Mouse (Mus musculus) forebrain, postnatal 0 days (tissue): ENCODE results near the gene Best2. TPM values are rescaled to one million over a fixed set of nuclear protein-coding genes. Genes with fewer than 3 reads are reported as not detected.
A peak's percentile ranks its signal among the peaks of the same experiment; 100 is the strongest.

Experiments
- ATAC-seq: fragments of 200-750 bp; cut with Nextera tagmentation; 2 replicates; pipeline ENCODE4 v1.8.0; 2017; ENCODE audit warnings: mild to moderate bottlenecking, moderate library complexity
- DNase-seq: peaks from one replicate; pipeline ENCODE4 v3.0.0-alpha.2; 2015
- H3K27ac ChIP-seq: fragments of 300-500 bp; sonication (generic); 2 replicates; pipeline ENCODE4 v1.5.1; 2014; ENCODE audit warnings: low read depth, mild to moderate bottlenecking, antibody characterized with exemption, low read length, moderate library complexity, mixed read lengths
- H3K27me3 ChIP-seq: fragments of 300-500 bp; sonication (generic); 2 replicates; pipeline ENCODE4 v1.6.1; 2014; ENCODE audit warnings: mild to moderate bottlenecking, low read length, mixed read lengths; ENCODE audit not compliant: insufficient read depth
- H3K36me3 ChIP-seq: fragments of 300-500 bp; sonication (generic); 2 replicates; pipeline ENCODE4 v1.6.1; 2014; ENCODE audit warnings: mild to moderate bottlenecking, moderate library complexity; ENCODE audit not compliant: insufficient read depth
- H3K4me1 ChIP-seq: fragments of 300-500 bp; sonication (generic); 2 replicates; pipeline ENCODE4 v1.6.1; 2014; ENCODE audit warnings: antibody characterized with exemption; ENCODE audit not compliant: insufficient read depth
- H3K4me2 ChIP-seq: fragments of 300-500 bp; sonication (generic); 2 replicates; pipeline ENCODE4 v1.6.1; 2014; ENCODE audit warnings: low read depth, mild to moderate bottlenecking, moderate library complexity
- H3K4me3 ChIP-seq: fragments of 300-500 bp; sonication (generic); 2 replicates; pipeline ENCODE4 v1.5.1; 2014; ENCODE audit warnings: low read depth, low read length, mixed read lengths
- H3K9ac ChIP-seq: fragments of 300-500 bp; sonication (generic); 2 replicates; pipeline ENCODE4 v1.6.1; 2014; ENCODE audit warnings: mild to moderate bottlenecking
- H3K9me3 ChIP-seq: fragments of 300-500 bp; sonication (generic); 2 replicates; pipeline ENCODE4 v1.6.1; 2016; ENCODE audit warnings: low read length
- CTCF ChIP-seq: sonication (generic); IDR thresholded peaks from 2 replicates; pipeline ENCODE4 v1.5.1; 2016; ENCODE audit warnings: antibody characterized with exemption, control low read depth, low read depth
- WGBS: fragments of 180-500 bp; shearing (Covaris S2); extraction: QIAGEN DNeasy Blood & Tissue Kit; methylation state at CpG from one replicate; pipeline ENCODE4 v1.1.7; 2014; 5-methylcytosine and 5-hydroxymethylcytosine counted together
- polyA plus RNA-seq: library from polyadenylated mRNA; unstranded; fragments of >200 nt; fragmentation: Nextera tagmentation; extraction: Ambion mirVana; gene quantifications from 2 replicates; pipeline ENCODE4 v1.2.1, GENCODE M21; 2015
- total RNA-seq: library from RNA; depleted of rRNA; stranded (reverse); fragments of >200 nt; gene quantifications from 2 replicates; pipeline ENCODE4 v1.2.3, GENCODE M21; 2014

Gene Best2
- total and polyA plus RNA-seq, 2 experiments from 2014 or later, result 0.15 TPM; not detected in 1

DNA sequence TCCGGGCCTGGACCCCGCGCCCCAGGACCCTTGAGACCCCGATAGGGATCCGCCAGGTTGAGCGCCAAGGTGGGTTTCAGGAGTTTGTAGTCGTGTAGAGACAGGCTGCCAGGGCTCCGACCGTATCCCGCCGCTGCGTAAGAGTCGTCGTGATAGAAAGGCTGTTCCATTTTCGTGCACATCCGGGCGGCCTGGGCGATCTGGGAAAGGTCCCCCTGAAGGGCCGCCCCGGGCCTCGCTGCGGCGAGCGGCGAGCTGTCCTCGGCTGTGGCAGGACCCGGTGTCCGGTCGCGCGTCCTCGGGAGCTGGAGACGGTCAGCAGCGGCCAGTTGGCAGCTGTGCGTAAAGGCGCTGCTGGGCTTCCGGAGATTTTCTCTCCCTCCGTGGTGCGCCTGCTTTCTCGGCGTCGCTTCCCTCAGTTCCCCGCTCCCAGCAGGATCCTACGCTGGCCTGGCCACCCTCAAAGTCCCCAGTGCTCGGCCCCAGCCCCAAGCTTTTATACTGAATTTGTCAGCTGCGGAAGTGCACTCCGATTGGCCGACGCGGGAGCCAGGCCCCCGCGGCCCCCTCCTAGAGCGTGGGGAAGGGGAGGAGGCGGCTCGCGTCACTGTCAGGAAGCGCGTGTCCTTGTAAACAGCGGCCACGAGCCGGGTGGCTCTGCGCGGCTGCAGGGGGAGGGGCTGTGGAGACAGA lies 35.9 kb downstream of the Best2 start, which contains the start of gene Junb:
Junb (minus strand) TSS at position 471 of the 693 bp plus-strand sequence.
- ATAC-seq (peak; percentile 59), DNase-seq (peak; percentile 93)
- Histone ChIP-seq H3K9ac (peak within 1 kb of the TSS; percentile 58), H3K4me1 (peaks cover 19% of the 10 kb centered on the region; the same call in 1 of the 2 replicates), H3K4me2 (peak within 1 kb of the TSS; percentile 81), H3K4me3 (peak within 1 kb of the TSS; percentile 49), H3K27ac (peak within 1 kb of the TSS; percentile 71), H3K36me3 (peaks cover 9% of the 10 kb centered on the region), H3K9me3 (no peaks in the 10 kb centered on the region), H3K27me3 (no peaks in the 10 kb centered on the region)
- WGBS, result 3% methylated on average over 63 of the region's 63 CpGs
- TF ChIP-seq CTCF, result no peak

DNA sequence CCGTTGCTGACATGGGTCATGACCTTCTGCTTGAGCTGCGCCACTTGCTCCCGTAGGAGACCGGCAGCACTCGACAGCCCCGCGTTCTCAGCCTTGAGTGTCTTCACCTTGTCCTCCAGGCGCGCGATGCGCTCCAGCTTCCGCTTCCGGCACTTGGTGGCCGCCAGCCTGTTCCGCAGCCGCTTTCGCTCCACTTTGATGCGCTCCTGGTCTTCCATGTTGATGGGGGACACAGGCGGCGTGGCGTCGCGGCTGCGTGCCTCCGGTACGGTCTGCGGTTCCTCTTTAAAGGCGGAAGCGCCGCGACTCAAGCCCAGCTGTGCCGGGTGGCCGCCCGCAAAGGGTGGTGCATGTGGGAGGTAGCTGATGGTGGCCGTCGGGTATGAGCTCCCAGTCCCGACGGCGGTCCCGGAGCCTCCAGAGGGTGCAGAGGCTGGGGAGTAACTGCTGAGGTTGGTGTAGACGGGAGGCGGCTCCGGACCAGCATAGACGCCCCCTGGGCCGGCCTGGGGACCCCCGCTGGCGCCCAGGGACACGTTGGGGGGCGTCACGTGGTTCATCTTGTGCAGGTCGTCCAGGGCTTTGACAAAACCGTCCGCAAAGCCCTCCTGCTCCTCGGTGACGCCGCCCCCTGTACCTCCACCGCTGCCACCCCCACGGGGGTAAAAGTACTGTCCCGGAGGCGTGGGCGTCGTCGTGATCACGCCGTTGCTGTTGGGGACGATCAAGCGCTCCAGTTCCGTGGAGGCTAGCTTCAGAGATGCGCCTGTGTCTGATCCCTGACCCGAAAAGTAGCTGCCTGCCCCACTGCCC lies 36.7 kb downstream of the Best2 start:
- Histone ChIP-seq H3K9me3 (no peaks in the 10 kb centered on the region), H3K27me3 (no peaks in the 10 kb centered on the region), H3K4me1 (peaks cover 19% of the 10 kb centered on the region; the same call in 1 of the 2 replicates), H3K36me3 (peaks cover 17% of the 10 kb centered on the region), H3K4me2 (peak overlapping the region; percentile 81), H3K27ac (peak overlapping the region; percentile 71), H3K4me3 (peak overlapping the region; percentile 49), H3K9ac (peak overlapping the region; percentile 58)
- DNase-seq (peak; percentile 63), ATAC-seq (no peak)
- no peak for TF ChIP-seq CTCF
- 1% methylated on average over 70 of the region's 70 CpGs for WGBS

DNA sequence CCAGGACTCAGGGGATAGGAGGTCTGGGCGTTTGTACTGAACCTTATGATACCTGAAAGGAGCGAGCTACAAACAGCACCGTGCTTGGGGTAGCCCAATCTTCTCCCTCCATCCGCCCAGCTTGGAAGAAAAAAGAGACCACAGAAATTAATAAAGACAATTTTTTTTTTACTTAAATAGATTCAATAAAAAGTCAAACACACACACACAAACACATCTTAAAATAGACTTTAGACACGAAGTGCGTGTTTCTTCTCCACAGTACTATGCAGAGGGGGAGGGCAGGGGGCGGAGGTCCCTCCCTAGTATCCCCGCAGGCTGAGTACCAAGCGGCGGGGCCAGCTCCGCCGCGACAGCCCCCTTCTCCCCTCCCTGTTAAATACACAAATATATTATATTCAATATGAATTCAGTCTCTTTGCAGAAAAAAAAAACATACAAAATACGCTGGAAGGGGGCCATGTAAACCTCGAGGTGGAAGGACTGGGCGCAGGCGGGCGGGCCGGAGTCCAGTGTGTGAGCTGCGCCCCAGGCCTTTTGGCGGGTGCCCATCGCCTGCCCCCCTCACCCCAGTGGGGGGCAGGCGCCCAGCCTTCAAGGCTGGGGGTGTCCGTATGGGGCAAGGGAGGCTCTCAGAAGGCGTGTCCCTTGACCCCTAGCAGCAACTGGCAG lies 37.4 kb downstream of the Best2 start:
- ATAC-seq, result no peak
- Histone ChIP-seq H3K27me3 (no peaks in the 10 kb centered on the region), H3K4me1 (peaks cover 19% of the 10 kb centered on the region; the same call in 1 of the 2 replicates), H3K9ac (peak overlapping the region; percentile 58), H3K4me2 (peak overlapping the region; percentile 81), H3K27ac (no peak overlapping the region), H3K4me3 (peak overlapping the region; percentile 49), H3K9me3 (no peaks in the 10 kb centered on the region), H3K36me3 (peaks cover 21% of the 10 kb centered on the region)
- no peak for DNase-seq
- TF ChIP-seq CTCF, result no peak
- 3% methylated on average over 24 of the region's 25 CpGs for WGBS

DNA sequence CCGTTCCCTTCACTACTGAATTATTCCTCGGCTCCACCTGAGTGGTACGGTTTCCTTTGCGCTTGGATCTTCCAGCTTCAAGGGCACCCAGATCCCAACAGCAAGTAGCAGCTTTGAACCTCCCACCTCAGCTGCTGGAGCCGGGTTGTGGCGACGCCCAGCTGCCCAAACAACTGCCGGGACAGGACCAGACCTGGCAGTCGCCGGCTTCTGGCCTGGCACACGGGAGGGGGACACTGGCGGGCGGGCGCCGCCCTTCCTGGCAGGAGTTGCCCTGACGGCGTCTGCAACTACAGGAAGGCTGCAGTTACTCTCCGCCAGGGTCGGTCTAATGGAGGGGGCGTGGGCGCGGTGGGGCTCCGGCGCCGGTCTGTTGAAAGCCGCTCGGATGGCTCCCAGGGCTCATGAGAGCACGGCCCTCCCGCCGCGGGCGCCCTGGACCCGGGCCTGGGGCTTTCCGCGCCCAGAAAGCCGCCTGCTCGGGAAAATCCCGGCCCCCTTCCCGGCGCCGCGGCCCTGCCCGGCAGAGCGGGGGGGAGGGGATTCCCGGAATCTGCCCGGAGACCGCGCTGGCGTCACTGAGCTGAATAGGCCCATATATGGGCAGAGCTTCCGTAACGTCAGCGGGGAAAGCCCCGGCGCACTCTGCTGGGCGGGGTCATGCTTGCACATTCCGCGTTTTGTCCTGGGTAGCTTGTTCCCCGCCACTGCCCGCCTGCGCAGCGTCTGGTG lies 38.1 kb downstream of the Best2 start:
- H3K4me3 ChIP-seq, result peak overlapping the region; percentile 49
- DNase-seq (peak; percentile 95), ATAC-seq (peak; percentile 85)
- 2% methylated on average over 60 of the region's 61 CpGs for WGBS
- peak; percentile 39; the same call in 1 of the 2 replicates for TF ChIP-seq CTCF
- peaks cover 28% of the 10 kb centered on the region for H3K36me3 ChIP-seq
- H3K4me1 ChIP-seq, result peaks cover 21% of the 10 kb centered on the region; the same call in 1 of the 2 replicates
- peak overlapping the region; percentile 81 for H3K4me2 ChIP-seq
- peak overlapping the region; percentile 58 for H3K9ac ChIP-seq
- H3K9me3 ChIP-seq, result no peaks in the 10 kb centered on the region
- H3K27ac ChIP-seq, result peak overlapping the region; percentile 55; the same call in 1 of the 2 replicates
- no peaks in the 10 kb centered on the region for H3K27me3 ChIP-seq

DNA sequence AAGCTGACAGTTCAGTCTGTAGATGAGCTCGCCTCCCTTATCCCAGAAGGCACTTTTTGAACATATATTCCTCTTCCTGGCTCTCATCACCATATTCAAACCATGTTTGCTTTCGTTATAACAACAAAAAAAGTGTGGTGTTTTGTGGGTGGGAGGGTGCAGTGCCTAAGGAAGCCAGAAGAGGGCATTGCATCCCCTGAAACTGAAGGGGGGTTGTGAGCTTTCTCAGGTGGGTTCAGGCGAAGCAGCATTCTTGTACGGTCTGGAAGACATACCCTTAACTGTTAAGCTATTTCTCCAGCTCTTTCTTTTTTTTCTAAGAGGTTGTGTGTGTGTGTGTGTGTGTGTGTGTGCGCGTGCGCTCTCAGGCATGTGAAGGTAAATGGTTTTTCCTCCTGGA lies 38.9 kb downstream of the Best2 start:
- H3K4me3 ChIP-seq, result no peak overlapping the region
- peak; percentile 89 for TF ChIP-seq CTCF
- peaks cover 32% of the 10 kb centered on the region for H3K36me3 ChIP-seq
- no peaks in the 10 kb centered on the region for H3K27me3 ChIP-seq
- no peak overlapping the region for H3K27ac ChIP-seq
- H3K4me2 ChIP-seq, result peak overlapping the region; percentile 81; the same call in 1 of the 2 replicates
- no peak overlapping the region for H3K9ac ChIP-seq
- DNase-seq (peak; percentile 77), ATAC-seq (no peak)
- WGBS, result 39% methylated on average over 7 of the region's 7 CpGs
- no peaks in the 10 kb centered on the region for H3K9me3 ChIP-seq
- H3K4me1 ChIP-seq, result peaks cover 28% of the 10 kb centered on the region; the same call in 1 of the 2 replicates

DNA sequence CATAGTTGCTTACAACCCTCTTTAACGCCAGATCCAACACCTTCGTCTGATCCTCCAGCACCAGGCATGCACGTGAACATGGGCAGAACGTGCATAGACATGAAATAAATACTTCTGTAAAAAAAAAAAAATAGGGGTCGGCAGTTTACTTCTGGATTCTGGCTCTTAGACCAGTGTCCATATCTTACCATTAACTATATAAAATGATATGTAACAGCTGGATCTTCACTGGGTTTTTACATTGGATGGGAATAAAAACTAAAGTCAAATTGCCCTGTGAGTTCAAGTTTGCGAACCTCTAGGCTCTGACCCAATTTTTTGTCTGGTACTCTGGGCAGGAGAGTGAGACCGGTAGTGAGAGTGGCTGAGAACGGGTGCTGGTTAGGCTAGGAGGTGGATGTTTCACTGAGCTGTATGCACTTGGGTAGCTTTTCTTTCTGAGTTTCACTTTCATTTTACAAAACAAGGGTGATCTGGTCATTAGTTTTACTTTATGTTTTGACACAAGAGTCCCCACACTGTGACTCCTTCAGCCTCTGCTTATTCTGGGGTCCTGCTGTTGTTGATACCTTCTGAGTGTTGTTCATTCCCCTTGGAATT lies 39.7 kb downstream of the Best2 start:
- Histone ChIP-seq H3K36me3 (peaks cover 32% of the 10 kb centered on the region), H3K9ac (no peak overlapping the region), H3K4me3 (no peak overlapping the region), H3K9me3 (no peaks in the 10 kb centered on the region), H3K27ac (no peak overlapping the region), H3K4me1 (peaks cover 23% of the 10 kb centered on the region; the same call in 1 of the 2 replicates), H3K4me2 (no peak overlapping the region), H3K27me3 (no peaks in the 10 kb centered on the region)
- DNase-seq (no peak), ATAC-seq (no peak)
- TF ChIP-seq CTCF, result no peak
- 83% methylated on average over 8 of the region's 8 CpGs for WGBS
